Mouse (Mus musculus) c-Kit-positive CD71-positive TER-119-positive erythroid progenitor cells, embryonic 14.5 days (primary cell): Measurements from ENCODE around the gene Serpina3i.

Source experiments
- DNase-seq: peaks from one replicate; pipeline ENCODE4 v3.0.0-alpha.2; 2013; ENCODE audit warnings: low spot score

The Serpina3i gene

GRCm38 (mm10) chr12:104293963-104294362 lies 31.0 kb downstream of the Serpina3i start:
- no peak for DNase-seq

- no peak for DNase-seq
Measured at GRCm38 (mm10) chr12:104298049-104298448, 35.1 kb downstream of the Serpina3i start.

- no peak for DNase-seq
Measured at GRCm38 (mm10) chr12:104305991-104306390, 43.1 kb downstream of the Serpina3i start.

GRCm38 (mm10) chr12:104314253-104314652 lies 51.3 kb downstream of the Serpina3i start, which contains the start of gene Serpina3j:
Gene Serpina3j, plus strand, starts transcription at chr12:104314553.
- no peak for DNase-seq
